Mouse (Mus musculus) lung, embryonic 16.5 days (tissue): Measurements from ENCODE around the gene Alk. TPM values are rescaled to one million over a fixed set of nuclear protein-coding genes. Genes with fewer than 3 reads are reported as not detected.

ENCODE experiments used
- ATAC-seq: fragments of 200-750 bp; cut with Nextera tagmentation; 2 replicates; pipeline ENCODE4 v1.8.0; 2017; ENCODE audit warnings: low read depth, mild to moderate bottlenecking, moderate library complexity
- H3K27ac ChIP-seq: fragments of 300-500 bp; sonication (generic); 2 replicates; pipeline ENCODE4 v1.5.1; 2014; ENCODE audit warnings: mild to moderate bottlenecking, control low read depth, low read length
- H3K27me3 ChIP-seq: fragments of 300-500 bp; sonication (generic); 2 replicates; pipeline ENCODE4 v1.6.1; 2014; ENCODE audit warnings: low read depth, low read length, mixed read lengths; ENCODE audit not compliant: control insufficient read depth, insufficient read depth
- H3K36me3 ChIP-seq: fragments of 300-500 bp; sonication (generic); 2 replicates; pipeline ENCODE4 v1.6.1; 2014; ENCODE audit warnings: low read length; ENCODE audit not compliant: control insufficient read depth, insufficient read depth
- H3K4me1 ChIP-seq: fragments of 300-500 bp; sonication (generic); replicated peaks from 2 replicates; pipeline ENCODE4 v1.6.1; 2014; ENCODE audit warnings: low read length, mixed read lengths; ENCODE audit not compliant: control insufficient read depth, insufficient read depth
- H3K4me2 ChIP-seq: fragments of 300-500 bp; sonication (generic); 2 replicates; pipeline ENCODE4 v1.6.1; 2014; ENCODE audit warnings: low read depth, low read length, control low read depth
- H3K4me3 ChIP-seq: fragments of 300-500 bp; sonication (generic); 2 replicates; pipeline ENCODE4 v1.5.1; 2014; ENCODE audit warnings: mild to moderate bottlenecking, low read length, control low read depth
- H3K9ac ChIP-seq: fragments of 300-500 bp; sonication (generic); 2 replicates; pipeline ENCODE4 v1.6.1; 2014; ENCODE audit warnings: low read length, control low read depth
- H3K9me3 ChIP-seq: fragments of 300-500 bp; sonication (generic); 2 replicates; pipeline ENCODE4 v1.6.1; 2016; ENCODE audit warnings: low read length; ENCODE audit not compliant: control insufficient read depth
- WGBS: fragments of 180-500 bp; shearing (Covaris S2); extraction: QIAGEN DNeasy Blood & Tissue Kit; methylation state at CpG from one replicate; pipeline ENCODE4 v1.1.7; 2014; 5-methylcytosine and 5-hydroxymethylcytosine counted together
- polyA plus RNA-seq: library from polyadenylated mRNA; unstranded; fragments of >200 nt; fragmentation: Nextera tagmentation; extraction: Ambion mirVana; gene quantifications from 2 replicates; pipeline ENCODE4 v1.2.1, GENCODE M21; 2015

Alk gene
- polyA plus RNA-seq, 1 experiment from 2014 or later, result not detected

GRCm38 (mm10) chr17:71914941-71915340 lies 689.5 kb downstream of the Alk start:
- Histone ChIP-seq H3K9ac (no peak overlapping the region), H3K4me2 (no peak overlapping the region), H3K36me3 (no peaks in the 10 kb centered on the region), H3K9me3 (no peaks in the 10 kb centered on the region), H3K4me1 (no peaks in the 10 kb centered on the region), H3K27me3 (no peaks in the 10 kb centered on the region), H3K27ac (no peak overlapping the region), H3K4me3 (no peak overlapping the region)
- ATAC-seq, result no peak
- 49% methylated on average over 5 of the region's 5 CpGs for WGBS

DNA sequence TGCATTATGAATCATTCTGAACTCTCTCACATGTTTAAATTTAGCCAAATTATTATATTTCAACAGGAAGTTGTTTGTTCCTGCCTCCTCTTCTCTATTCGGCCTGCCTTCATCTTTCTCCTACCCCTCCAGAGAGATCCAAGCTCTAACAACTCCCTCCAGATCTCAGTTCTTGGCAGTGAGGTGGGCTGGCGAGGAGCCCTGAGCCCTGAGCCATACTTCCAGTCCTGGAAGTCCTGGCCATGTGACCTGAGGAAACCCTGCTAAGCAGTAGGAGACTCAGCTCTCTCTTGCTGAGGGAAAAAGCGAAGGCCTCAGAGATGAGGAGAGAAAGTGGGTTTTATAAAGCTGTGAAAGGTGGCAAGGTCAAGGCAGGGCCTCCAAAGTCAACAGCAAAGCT lies 689.9 kb downstream of the Alk start:
- Histone ChIP-seq H3K27me3 (no peaks in the 10 kb centered on the region), H3K4me2 (no peak overlapping the region), H3K36me3 (no peaks in the 10 kb centered on the region), H3K9me3 (no peaks in the 10 kb centered on the region), H3K4me3 (no peak overlapping the region), H3K9ac (no peak overlapping the region), H3K4me1 (no peaks in the 10 kb centered on the region), H3K27ac (no peak overlapping the region)
- no peak for ATAC-seq
- 46% methylated on average over 3 of the region's 3 CpGs for WGBS

DNA sequence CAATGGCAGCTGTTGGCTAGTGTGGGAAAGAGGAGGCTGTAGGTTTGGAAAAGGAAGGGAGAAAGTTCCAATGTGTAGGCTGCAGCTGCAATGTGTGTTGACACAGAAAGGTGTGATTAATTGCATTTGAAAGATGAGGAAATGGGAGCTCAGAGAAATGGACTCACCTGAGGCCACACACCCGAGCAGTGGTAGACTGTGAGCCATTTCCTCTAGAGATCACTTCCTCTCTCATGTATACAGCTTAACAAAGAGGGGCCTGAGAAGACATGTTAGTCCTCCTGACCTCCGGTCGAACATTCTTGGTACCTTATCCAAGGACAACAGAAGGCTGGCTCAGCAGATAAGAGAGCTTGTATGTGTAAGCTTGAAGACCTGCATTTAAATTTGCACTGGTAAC lies 691.2 kb downstream of the Alk start:
- no peaks in the 10 kb centered on the region for H3K9me3 ChIP-seq

DNA sequence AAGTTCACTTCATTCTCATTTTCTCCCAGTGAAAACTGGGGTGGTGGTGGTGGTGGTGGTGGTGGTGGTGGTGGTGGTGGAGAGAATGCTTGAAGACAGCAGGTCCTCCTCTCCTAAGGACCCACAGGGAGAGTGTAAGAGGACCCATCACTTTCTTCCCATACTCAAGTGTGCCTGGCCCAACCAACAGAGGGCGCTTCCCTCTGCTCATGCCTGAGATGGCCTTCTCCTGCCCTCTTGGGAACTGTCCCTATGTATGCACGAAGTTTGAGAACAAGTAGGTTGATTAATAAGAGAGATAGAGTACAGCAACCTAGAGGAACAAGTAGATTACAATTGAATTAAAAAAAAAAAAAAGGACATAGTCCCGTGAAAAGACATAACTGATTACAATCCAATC lies 695.3 kb downstream of the Alk start:
- ATAC-seq, result no peak
- Histone ChIP-seq H3K36me3 (no peaks in the 10 kb centered on the region), H3K4me2 (no peak overlapping the region), H3K9ac (no peak overlapping the region), H3K4me1 (no peaks in the 10 kb centered on the region), H3K27me3 (no peaks in the 10 kb centered on the region), H3K4me3 (no peak overlapping the region), H3K27ac (no peak overlapping the region), H3K9me3 (no peaks in the 10 kb centered on the region)
- WGBS, result 30% methylated on average over 3 of the region's 3 CpGs

More for the DNA sequence above, 691.2 kb downstream of the Alk start:
- no peak overlapping the region for H3K27ac ChIP-seq
- ATAC-seq, result no peak
- no peak overlapping the region for H3K4me3 ChIP-seq
- 30% methylated on average over 3 of the region's 3 CpGs for WGBS
- no peaks in the 10 kb centered on the region for H3K36me3 ChIP-seq
- no peak overlapping the region for H3K9ac ChIP-seq
- no peaks in the 10 kb centered on the region for H3K4me1 ChIP-seq
- no peaks in the 10 kb centered on the region for H3K27me3 ChIP-seq
- no peak overlapping the region for H3K4me2 ChIP-seq

GRCm38 (mm10) chr17:71881369-71881768 lies 723.1 kb downstream of the Alk start:
- no peak for ATAC-seq
- Histone ChIP-seq H3K4me1 (no peaks in the 10 kb centered on the region), H3K27me3 (no peaks in the 10 kb centered on the region), H3K4me2 (no peak overlapping the region), H3K4me3 (no peak overlapping the region), H3K27ac (no peak overlapping the region), H3K36me3 (no peaks in the 10 kb centered on the region), H3K9me3 (no peaks in the 10 kb centered on the region), H3K9ac (no peak overlapping the region)
- 79% methylated on average over 6 of the region's 6 CpGs for WGBS

DNA sequence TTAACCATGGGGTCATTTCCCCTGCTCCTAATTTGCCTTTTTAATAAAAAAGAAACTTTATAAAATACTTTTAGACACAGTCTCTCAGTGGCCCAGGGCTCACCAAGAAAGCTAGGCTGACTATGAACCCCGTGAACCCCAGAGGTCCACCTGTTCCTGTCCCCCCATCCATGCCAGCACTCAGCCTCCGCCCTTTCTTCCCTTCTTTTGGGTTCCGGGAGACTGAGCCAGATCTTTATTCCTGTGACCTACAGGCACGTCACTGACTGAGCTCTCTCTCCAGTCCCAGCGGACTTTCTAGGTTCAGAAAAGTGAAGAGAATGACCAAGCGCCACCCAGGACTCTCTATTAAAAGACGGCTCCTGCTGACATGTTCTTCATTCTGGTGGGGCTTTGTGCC lies 728.9 kb downstream of the Alk start:
- Histone ChIP-seq H3K27me3 (no peaks in the 10 kb centered on the region), H3K4me1 (no peaks in the 10 kb centered on the region), H3K4me2 (no peak overlapping the region), H3K27ac (no peak overlapping the region), H3K4me3 (no peak overlapping the region), H3K36me3 (no peaks in the 10 kb centered on the region), H3K9ac (no peak overlapping the region), H3K9me3 (no peaks in the 10 kb centered on the region)
- WGBS, result 74% methylated on average over 7 of the region's 7 CpGs
- no peak for ATAC-seq

DNA sequence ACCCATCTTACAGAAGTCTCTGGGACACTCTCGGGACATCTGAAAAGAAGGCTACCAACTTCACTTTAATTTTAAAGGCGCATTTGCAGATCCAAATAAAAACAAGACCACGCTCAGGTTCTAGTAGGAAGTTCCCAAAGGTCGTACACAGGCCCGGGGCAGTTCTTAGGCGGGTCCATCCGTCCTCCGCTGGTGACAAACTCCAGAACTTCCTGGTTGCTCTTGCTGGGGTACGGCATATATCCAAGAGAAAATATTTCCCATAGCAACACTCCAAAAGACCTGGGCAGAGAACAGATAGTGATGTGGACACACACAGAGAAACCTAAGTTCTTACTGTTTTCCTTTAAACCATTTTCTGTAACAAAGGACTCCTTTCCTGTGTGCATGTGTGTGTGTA lies 729.6 kb downstream of the Alk start:
- Histone ChIP-seq H3K9me3 (no peaks in the 10 kb centered on the region), H3K4me2 (no peak overlapping the region), H3K9ac (no peak overlapping the region), H3K4me1 (no peaks in the 10 kb centered on the region), H3K4me3 (no peak overlapping the region), H3K27me3 (no peaks in the 10 kb centered on the region), H3K27ac (no peak overlapping the region), H3K36me3 (no peaks in the 10 kb centered on the region)
- WGBS, result 81% methylated on average over 9 of the region's 9 CpGs
- no peak for ATAC-seq

GRCm38 (mm10) chr17:71874077-71874476 lies 730.4 kb downstream of the Alk start:
- Histone ChIP-seq H3K36me3 (no peaks in the 10 kb centered on the region), H3K4me2 (no peak overlapping the region), H3K27ac (no peak overlapping the region), H3K9me3 (no peaks in the 10 kb centered on the region), H3K4me3 (no peak overlapping the region), H3K27me3 (no peaks in the 10 kb centered on the region), H3K4me1 (no peaks in the 10 kb centered on the region), H3K9ac (no peak overlapping the region)
- 31% methylated on average over 6 of the region's 6 CpGs for WGBS
- ATAC-seq, result no peak

- 58% methylated on average over 5 of the region's 5 CpGs for WGBS
- Histone ChIP-seq H3K9ac (no peak overlapping the region), H3K27ac (no peak overlapping the region), H3K27me3 (no peaks in the 10 kb centered on the region), H3K4me3 (no peak overlapping the region), H3K4me2 (no peak overlapping the region), H3K36me3 (no peaks in the 10 kb centered on the region), H3K9me3 (no peaks in the 10 kb centered on the region), H3K4me1 (no peaks in the 10 kb centered on the region)
- ATAC-seq, result no peak
These were observed 731.5 kb downstream of the Alk start for GRCm38 (mm10) chr17:71872976-71873375.

DNA sequence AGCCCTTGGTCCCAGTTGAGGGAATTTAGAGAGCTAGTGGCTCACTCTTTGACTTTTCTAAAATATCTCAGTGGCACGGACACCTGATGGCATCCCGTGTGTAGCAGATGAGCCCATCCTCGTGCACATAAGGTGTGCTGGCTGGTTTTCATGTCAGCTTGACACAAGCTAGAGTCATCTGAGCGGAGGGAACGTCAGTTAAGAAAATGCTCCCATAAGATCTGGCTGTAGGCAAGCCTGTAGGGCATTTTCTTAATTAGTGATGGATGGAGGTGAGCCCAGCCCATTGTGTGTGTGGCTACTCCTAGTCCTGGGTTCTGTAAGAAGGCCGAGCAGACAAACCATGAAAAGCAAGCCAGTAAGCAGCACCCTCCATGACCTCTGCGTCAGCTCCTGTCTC lies 732.4 kb downstream of the Alk start:
- no peak overlapping the region for H3K4me3 ChIP-seq
- no peaks in the 10 kb centered on the region for H3K4me1 ChIP-seq
- no peak for ATAC-seq
- H3K27ac ChIP-seq, result no peak overlapping the region
- H3K36me3 ChIP-seq, result no peaks in the 10 kb centered on the region
- H3K27me3 ChIP-seq, result no peaks in the 10 kb centered on the region
- no peak overlapping the region for H3K4me2 ChIP-seq
- H3K9ac ChIP-seq, result no peak overlapping the region
- 70% methylated on average over 7 of the region's 7 CpGs for WGBS
- no peaks in the 10 kb centered on the region for H3K9me3 ChIP-seq
